Mouse (Mus musculus) embryonic facial prominence, embryonic 12.5 days (tissue): ENCODE data around the gene Olfr1441. TPM values are rescaled to one million over a fixed set of nuclear protein-coding genes. Genes with fewer than 3 reads are reported as not detected.

Experiments
- ATAC-seq: fragments of 200-750 bp; cut with Nextera tagmentation; 2 replicates; pipeline ENCODE4 v1.8.0; 2017; ENCODE audit not compliant: insufficient number of reproducible peaks, insufficient read depth, low FRiP score, low TSS enrichment
- H3K27ac ChIP-seq: fragments of 300-500 bp; sonication (generic); 2 replicates; pipeline ENCODE4 v1.5.1; 2016; ENCODE audit warnings: mild to moderate bottlenecking
- H3K27me3 ChIP-seq: fragments of 300-500 bp; sonication (generic); 2 replicates; pipeline ENCODE4 v1.6.1; 2016; ENCODE audit warnings: mild to moderate bottlenecking, moderate library complexity
- H3K36me3 ChIP-seq: fragments of 300-500 bp; sonication (generic); 2 replicates; pipeline ENCODE4 v1.6.1; 2016; ENCODE audit warnings: mild to moderate bottlenecking
- H3K4me1 ChIP-seq: fragments of 300-500 bp; sonication (generic); 2 replicates; pipeline ENCODE4 v1.6.1; 2016
- H3K4me2 ChIP-seq: fragments of 300-500 bp; sonication (generic); replicated peaks from 2 replicates; pipeline ENCODE4 v1.6.1; 2016; ENCODE audit warnings: mild to moderate bottlenecking, moderate library complexity
- H3K4me3 ChIP-seq: fragments of 300-500 bp; sonication (generic); 2 replicates; pipeline ENCODE4 v1.5.1; 2016; ENCODE audit warnings: mild to moderate bottlenecking
- H3K9ac ChIP-seq: fragments of 300-500 bp; sonication (generic); 2 replicates; pipeline ENCODE4 v1.6.1; 2016; ENCODE audit warnings: mild to moderate bottlenecking, moderate library complexity
- H3K9me3 ChIP-seq: fragments of 300-500 bp; sonication (generic); 2 replicates; pipeline ENCODE4 v1.6.1; 2016; ENCODE audit warnings: mild to moderate bottlenecking, moderate library complexity
- WGBS: fragments of 180-500 bp; shearing (Covaris S2); methylation state at CpG from one replicate; pipeline ENCODE4 v1.1.7; 2016; 5-methylcytosine and 5-hydroxymethylcytosine counted together
- polyA plus RNA-seq: library from polyadenylated mRNA; unstranded; fragments of >200 nt; fragmentation: Nextera tagmentation; extraction: Ambion mirVana; gene quantifications from 2 replicates; pipeline ENCODE4 v1.2.1, GENCODE M21; 2016

Gene Olfr1441
- not detected in 2 replicates for polyA plus RNA-seq

DNA sequence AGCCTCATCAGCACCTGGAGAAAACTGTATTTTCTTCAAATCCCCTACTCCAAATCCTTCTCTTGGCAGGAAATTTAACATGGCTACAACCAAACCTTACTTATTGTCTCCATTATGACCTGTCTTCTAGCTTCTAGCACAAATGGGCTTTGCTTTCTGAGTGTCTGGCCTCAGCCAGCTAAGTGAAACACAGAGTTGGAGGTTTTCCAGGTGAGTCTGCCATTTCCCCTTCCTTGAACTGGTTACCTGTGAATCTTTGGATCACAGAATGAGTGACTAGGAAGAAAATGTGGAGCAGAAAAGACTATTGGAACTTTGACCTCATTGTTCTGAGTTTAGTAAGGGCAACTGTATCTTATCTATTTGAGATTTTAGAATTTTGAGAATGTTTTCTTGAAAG is at the start of gene Olfr1441:
Gene Olfr1441 (plus strand): TSS at position 73 of the 400 bp plus-strand sequence.
- Histone ChIP-seq H3K9me3 (no peaks in the 10 kb centered on the region), H3K27me3 (no peaks in the 10 kb centered on the region), H3K4me1 (no peaks in the 10 kb centered on the region), H3K4me3 (no peak within 1 kb of the TSS), H3K27ac (no peak within 1 kb of the TSS), H3K9ac (no peak within 1 kb of the TSS), H3K36me3 (no peaks in the 10 kb centered on the region), H3K4me2 (no peak within 1 kb of the TSS)
- no peak for ATAC-seq

DNA sequence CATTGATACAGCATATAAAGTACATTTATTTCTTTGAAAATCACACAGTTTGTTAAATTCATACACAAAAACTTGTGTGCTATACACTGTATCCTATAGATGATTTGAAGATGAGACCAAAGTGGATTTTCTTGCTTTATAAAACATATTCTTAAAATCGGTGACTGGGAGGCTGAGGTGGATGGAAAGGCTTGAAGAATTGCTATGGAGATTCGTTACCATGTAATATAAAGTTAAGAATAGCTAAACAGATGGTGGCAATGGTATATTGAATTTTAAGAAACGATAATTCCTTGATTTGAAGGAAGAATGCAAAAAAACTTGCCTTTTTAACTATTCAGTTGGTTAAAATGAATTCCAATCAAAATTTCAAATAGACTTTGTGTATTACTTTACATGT is 44.2 kb upstream of the Olfr1441 start:
- no peak overlapping the region for H3K4me3 ChIP-seq
- no peak overlapping the region for H3K27ac ChIP-seq
- 74% methylated on average over 3 of the region's 3 CpGs for WGBS
- H3K4me2 ChIP-seq: no peak overlapping the region
- H3K4me1 ChIP-seq: no peaks in the 10 kb centered on the region
- ATAC-seq: no peak
- H3K9me3 ChIP-seq: no peaks in the 10 kb centered on the region
- no peaks in the 10 kb centered on the region for H3K36me3 ChIP-seq
- H3K9ac ChIP-seq: no peak overlapping the region
- no peaks in the 10 kb centered on the region for H3K27me3 ChIP-seq

DNA sequence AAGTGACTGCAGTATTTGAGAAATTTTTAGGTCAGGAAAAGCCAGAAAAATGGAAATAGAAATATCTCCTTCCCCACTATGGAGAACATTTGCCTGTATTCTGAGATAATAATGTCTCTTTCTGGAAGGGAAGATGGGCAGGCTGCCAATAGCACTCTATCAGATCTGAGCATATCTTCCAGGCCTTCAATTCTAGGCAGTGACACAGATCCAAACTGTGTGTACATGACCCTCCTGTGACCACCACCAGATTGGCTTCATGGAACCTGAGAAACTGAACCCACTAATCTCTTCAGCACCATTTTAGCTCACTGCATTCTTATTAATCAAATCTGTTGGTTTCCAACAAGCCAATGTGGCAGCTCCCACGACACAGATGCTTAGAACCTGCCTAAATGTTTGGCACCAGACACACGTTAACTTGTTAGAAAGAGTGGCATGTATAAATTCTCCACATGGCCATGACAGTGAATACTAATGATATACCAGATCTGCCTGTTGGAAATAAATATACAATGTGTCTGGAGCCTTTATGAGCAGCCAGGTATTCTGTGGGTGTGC is 42.7 kb upstream of the Olfr1441 start:
- H3K9ac ChIP-seq: no peak overlapping the region
- WGBS: 77% methylated on average over 2 of the region's 2 CpGs
- ATAC-seq: no peak
- H3K36me3 ChIP-seq: no peaks in the 10 kb centered on the region
- no peak overlapping the region for H3K27ac ChIP-seq
- no peaks in the 10 kb centered on the region for H3K27me3 ChIP-seq
- H3K4me2 ChIP-seq: no peak overlapping the region
- no peaks in the 10 kb centered on the region for H3K9me3 ChIP-seq
- no peak overlapping the region for H3K4me3 ChIP-seq
- H3K4me1 ChIP-seq: no peaks in the 10 kb centered on the region

DNA sequence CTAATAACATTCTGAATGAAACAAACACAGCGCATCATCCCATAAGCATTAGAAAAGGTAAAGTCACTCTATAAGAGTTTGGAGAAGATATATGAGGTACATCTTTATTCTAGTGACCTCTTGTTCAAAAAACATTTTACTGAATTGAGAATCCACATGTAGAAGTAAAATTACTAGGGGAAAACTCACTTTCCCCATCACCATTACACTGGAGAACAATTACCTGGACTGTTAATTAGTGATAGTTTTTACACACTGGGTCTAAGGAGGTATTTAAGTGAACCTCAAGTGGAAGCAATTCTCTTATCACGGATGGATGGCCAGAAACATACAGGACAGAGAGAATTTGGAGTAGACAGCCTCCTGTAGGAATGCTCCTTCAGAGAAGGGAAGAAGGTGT is 30.3 kb upstream of the Olfr1441 start, which contains the start of gene Olfr1440:
Gene Olfr1440 (plus strand): TSS at position 301 of the 400 bp plus-strand sequence.
- no peak within 1 kb of the TSS for H3K27ac ChIP-seq
- no peaks in the 10 kb centered on the region for H3K9me3 ChIP-seq
- H3K4me2 ChIP-seq: no peak within 1 kb of the TSS
- H3K4me3 ChIP-seq: no peak within 1 kb of the TSS
- H3K4me1 ChIP-seq: no peaks in the 10 kb centered on the region
- WGBS: 72% methylated on average over 2 of the region's 2 CpGs
- H3K9ac ChIP-seq: no peak within 1 kb of the TSS
- ATAC-seq: no peak
- H3K27me3 ChIP-seq: no peaks in the 10 kb centered on the region
- no peaks in the 10 kb centered on the region for H3K36me3 ChIP-seq

DNA sequence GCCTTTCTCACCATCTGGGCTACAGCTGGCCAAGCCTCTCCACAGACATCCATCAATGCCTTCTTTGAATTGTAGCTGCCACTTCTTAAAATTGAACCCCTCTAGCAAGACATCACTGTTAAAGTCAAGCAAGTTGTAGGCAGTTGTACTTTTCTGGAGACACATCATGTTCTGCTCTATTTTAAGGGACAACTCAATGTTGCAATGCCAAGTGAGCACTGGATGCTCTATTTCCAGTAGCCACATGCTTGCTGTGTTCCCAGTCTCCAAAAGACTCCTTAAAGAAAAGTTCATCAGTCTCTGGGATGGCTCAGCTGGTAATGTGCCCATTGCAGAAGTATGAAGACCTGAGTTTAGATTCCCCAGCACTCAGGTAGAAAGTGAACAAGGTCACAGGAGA is 3.5 kb upstream of the Olfr1441 start:
- H3K4me3 ChIP-seq: no peak overlapping the region
- H3K27me3 ChIP-seq: no peaks in the 10 kb centered on the region
- H3K36me3 ChIP-seq: no peaks in the 10 kb centered on the region
- no peak overlapping the region for H3K27ac ChIP-seq
- H3K4me2 ChIP-seq: no peak overlapping the region
- no peaks in the 10 kb centered on the region for H3K4me1 ChIP-seq
- H3K9me3 ChIP-seq: no peaks in the 10 kb centered on the region
- no peak for ATAC-seq
- H3K9ac ChIP-seq: no peak overlapping the region

DNA sequence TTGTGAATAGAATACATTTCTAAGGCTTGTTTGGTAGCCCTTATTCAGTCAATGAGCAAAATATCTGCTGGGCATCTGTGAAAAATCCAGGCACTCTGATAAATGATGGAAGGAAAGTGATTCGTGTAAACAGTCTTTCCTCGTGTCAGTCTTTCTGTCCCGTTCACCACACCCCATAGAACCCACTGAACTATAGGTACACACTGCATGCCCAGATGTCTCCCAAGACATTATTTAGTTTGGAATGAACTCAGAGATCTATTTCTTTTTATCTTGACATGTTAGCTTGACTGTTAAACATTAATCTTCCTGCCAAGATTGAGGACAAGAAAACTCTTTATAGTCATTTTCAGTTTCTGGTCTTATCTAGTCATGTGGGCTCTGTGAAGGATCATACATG is 1.1 kb downstream of the Olfr1441 start:
- no peaks in the 10 kb centered on the region for H3K4me1 ChIP-seq
- no peak overlapping the region for H3K4me3 ChIP-seq
- no peak overlapping the region for H3K27ac ChIP-seq
- H3K9me3 ChIP-seq: no peaks in the 10 kb centered on the region
- H3K36me3 ChIP-seq: no peaks in the 10 kb centered on the region
- no peak overlapping the region for H3K9ac ChIP-seq
- H3K27me3 ChIP-seq: no peaks in the 10 kb centered on the region
- no peak for ATAC-seq
- H3K4me2 ChIP-seq: no peak overlapping the region
- WGBS: 88% methylated on average over 3 of the region's 3 CpGs

DNA sequence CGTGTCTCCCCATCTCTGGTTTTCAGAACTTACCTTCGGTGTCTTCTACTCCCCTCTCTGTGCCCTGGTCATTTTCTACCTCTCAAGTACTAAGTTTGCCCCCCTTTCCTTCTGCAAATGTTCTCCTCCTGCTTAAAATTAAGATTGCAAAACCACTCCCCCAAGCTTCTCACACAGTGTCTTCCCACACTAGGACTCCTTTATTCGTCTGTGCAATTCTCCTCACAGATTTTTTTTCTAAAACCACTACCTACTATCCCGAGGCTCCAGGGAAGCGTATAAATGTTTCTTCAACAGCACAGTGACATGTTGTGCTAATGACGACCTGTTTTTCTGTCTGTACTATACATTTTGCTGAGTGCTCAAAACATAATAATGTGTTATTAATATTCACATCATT is 3.3 kb downstream of the Olfr1441 start:
- no peak for ATAC-seq
- Histone ChIP-seq H3K9me3 (no peaks in the 10 kb centered on the region), H3K9ac (no peak overlapping the region), H3K27ac (no peak overlapping the region), H3K4me2 (no peak overlapping the region), H3K4me3 (no peak overlapping the region), H3K27me3 (no peaks in the 10 kb centered on the region), H3K36me3 (no peaks in the 10 kb centered on the region), H3K4me1 (no peaks in the 10 kb centered on the region)
- WGBS: 79% methylated on average over 6 of the region's 6 CpGs

DNA sequence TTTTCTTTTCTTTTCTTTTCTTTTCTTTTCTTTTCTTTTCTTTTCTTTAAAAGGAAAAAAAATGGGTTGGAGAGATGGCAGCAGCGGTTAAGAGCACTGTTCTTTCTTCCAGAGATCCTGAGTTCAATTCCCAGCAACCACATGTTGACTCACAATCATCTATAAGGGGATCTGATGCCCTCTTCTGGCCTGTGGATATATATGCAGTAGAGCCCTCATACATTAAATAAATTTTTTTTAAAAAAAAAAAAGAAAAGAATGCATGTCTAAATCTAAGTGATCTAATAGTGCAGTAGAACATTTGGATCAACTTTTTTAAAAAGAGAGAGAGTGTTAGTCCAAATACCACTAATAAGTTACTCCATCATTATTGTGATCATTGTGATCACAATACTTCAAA is 4.4 kb downstream of the Olfr1441 start:
- H3K27ac ChIP-seq: no peak overlapping the region
- 74% methylated on average over 1 of the region's 1 CpGs for WGBS
- H3K9me3 ChIP-seq: no peaks in the 10 kb centered on the region
- H3K4me3 ChIP-seq: no peak overlapping the region
- H3K4me1 ChIP-seq: no peaks in the 10 kb centered on the region
- ATAC-seq: no peak
- no peak overlapping the region for H3K9ac ChIP-seq
- no peaks in the 10 kb centered on the region for H3K36me3 ChIP-seq
- no peak overlapping the region for H3K4me2 ChIP-seq
- H3K27me3 ChIP-seq: no peaks in the 10 kb centered on the region

DNA sequence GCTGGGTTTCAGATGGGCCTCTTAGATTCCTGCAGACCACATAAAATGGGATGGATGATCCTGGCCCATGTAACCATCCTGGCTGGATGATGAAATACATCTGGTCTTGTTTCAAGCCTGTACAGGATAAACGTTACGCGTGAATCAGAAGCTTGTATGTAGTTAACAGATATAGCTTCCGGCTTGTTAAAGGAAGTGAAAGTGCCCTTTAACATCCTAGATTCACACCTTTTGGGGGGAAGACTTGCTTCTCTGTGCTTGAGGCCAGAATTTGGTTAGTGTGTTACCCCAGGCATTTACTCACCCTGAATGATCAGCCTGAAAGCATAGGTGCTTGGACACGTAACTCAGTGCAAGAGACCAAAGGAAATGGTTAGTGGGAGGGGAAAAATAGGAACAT is 9.9 kb downstream of the Olfr1441 start:
- ATAC-seq: no peak
- H3K4me3 ChIP-seq: no peak overlapping the region
- H3K36me3 ChIP-seq: no peaks in the 10 kb centered on the region
- no peaks in the 10 kb centered on the region for H3K4me1 ChIP-seq
- H3K4me2 ChIP-seq: no peak overlapping the region
- no peaks in the 10 kb centered on the region for H3K27me3 ChIP-seq
- H3K9me3 ChIP-seq: no peaks in the 10 kb centered on the region
- 84% methylated on average over 5 of the region's 5 CpGs for WGBS
- no peak overlapping the region for H3K27ac ChIP-seq
- no peak overlapping the region for H3K9ac ChIP-seq

DNA sequence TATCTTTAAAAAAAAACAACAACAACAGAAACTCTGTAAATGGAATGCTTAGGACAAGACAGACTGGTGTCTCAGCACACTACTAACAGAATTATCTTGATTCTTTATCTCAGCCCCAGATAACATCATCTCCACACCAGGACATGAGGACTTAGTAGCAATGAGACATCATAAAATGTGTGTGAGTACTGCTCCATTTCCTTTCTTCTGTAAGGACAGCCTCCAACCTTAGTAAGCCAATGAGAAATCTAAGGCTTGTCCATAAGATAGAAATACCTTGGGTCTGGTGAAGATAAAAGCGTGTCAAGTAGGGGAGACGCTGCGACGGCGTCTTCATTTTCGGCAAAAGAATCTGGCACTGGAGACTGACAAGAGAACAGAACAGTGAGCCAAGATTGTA is 10.4 kb downstream of the Olfr1441 start, which contains the start of gene Pfpl:
Gene Pfpl (plus strand): TSS at position 301 of the 400 bp plus-strand sequence.
- WGBS: 94% methylated on average over 6 of the region's 6 CpGs
- Histone ChIP-seq H3K4me3 (no peak within 1 kb of the TSS), H3K4me1 (no peaks in the 10 kb centered on the region)

DNA sequence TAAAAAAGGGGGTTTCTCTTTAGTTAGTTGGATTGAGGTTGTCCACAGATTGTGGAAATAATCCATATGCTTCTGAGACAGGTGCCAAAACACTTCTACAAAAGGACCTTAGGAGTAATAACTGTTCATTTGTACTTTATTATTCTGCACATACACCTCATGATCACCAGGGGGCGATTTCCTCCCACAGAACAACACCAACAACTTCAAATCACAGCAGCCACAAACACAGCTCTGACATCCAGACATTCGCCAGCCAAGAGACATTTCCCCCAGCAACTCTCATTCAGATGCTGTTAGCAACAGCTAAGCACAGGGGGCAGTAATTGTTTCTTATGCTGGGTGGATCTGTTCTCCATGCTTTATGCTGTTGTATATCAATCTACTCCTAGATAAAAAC is 15.8 kb downstream of the Olfr1441 start:
- Histone ChIP-seq H3K4me2 (no peak overlapping the region), H3K9me3 (no peaks in the 10 kb centered on the region), H3K36me3 (no peaks in the 10 kb centered on the region), H3K27ac (no peak overlapping the region), H3K4me3 (no peak overlapping the region), H3K4me1 (no peaks in the 10 kb centered on the region), H3K9ac (no peak overlapping the region), H3K27me3 (no peaks in the 10 kb centered on the region)
- no peak for ATAC-seq
- 7% methylated on average over 2 of the region's 2 CpGs for WGBS

More for the DNA sequence above, 10.4 kb downstream of the Olfr1441 start, which contains the start of gene Pfpl:
- no peaks in the 10 kb centered on the region for H3K36me3 ChIP-seq
- H3K4me2 ChIP-seq: no peak within 1 kb of the TSS
- H3K9me3 ChIP-seq: no peaks in the 10 kb centered on the region
- no peak within 1 kb of the TSS for H3K9ac ChIP-seq
- no peaks in the 10 kb centered on the region for H3K27me3 ChIP-seq
- no peak for ATAC-seq
- no peak within 1 kb of the TSS for H3K27ac ChIP-seq

DNA sequence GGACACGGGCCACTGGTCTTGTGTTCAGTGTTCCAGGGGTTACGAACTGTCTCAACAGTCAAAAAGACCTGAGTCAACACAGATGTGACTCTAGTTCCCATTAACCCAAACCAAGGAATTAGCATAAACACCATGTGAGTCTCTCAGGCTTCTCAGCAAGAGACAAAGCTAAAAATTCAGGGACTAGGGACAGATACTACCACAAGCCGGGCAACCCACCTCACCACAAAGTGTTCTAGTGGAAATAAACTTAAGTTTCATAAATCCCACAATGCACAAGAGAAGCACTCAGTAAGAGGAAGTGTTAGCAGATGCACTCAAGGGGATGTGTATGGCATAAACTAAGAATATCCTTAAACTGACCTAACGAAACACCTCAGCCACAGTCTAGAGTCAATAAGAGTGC is 17.8 kb downstream of the Olfr1441 start:
- Histone ChIP-seq H3K4me1 (no peaks in the 10 kb centered on the region), H3K4me3 (no peak overlapping the region), H3K36me3 (no peaks in the 10 kb centered on the region), H3K4me2 (no peak overlapping the region), H3K9ac (no peak overlapping the region), H3K27ac (no peak overlapping the region), H3K27me3 (no peaks in the 10 kb centered on the region), H3K9me3 (no peaks in the 10 kb centered on the region)
- WGBS: 84% methylated on average over 4 of the region's 4 CpGs
- no peak for ATAC-seq
